Mouse (Mus musculus) midbrain, embryonic 11.5 days (tissue): ENCODE data around the gene Rdh16f1. TPM values are rescaled to one million over a fixed set of nuclear protein-coding genes. Genes with fewer than 3 reads are reported as not detected.
"Not testable (repeated sequence)": the region's sequence is repeated elsewhere in the genome, so short reads cannot be mapped to it uniquely, and the experiment has no call there.

Source experiments
- ATAC-seq: fragments of 200-750 bp; cut with Nextera tagmentation; 2 replicates; pipeline ENCODE4 v1.8.0; 2017; ENCODE audit warnings: moderate TSS enrichment, moderate library complexity; ENCODE audit not compliant: low FRiP score
- DNase-seq: peaks from one replicate; pipeline ENCODE4 v3.0.0; 2015; ENCODE audit warnings: low spot score; ENCODE audit errors: missing footprints
- H3K27ac ChIP-seq: fragments of 300-500 bp; sonication (generic); 2 replicates; pipeline ENCODE4 v1.5.1; 2014; ENCODE audit warnings: low read depth, low read length
- H3K27me3 ChIP-seq: fragments of 300-500 bp; sonication (generic); 2 replicates; pipeline ENCODE4 v1.6.1; 2014; ENCODE audit warnings: mild to moderate bottlenecking, low read length, moderate library complexity, mixed read lengths; ENCODE audit not compliant: control insufficient read depth, insufficient read depth
- H3K36me3 ChIP-seq: fragments of 300-500 bp; sonication (generic); 2 replicates; pipeline ENCODE4 v1.6.1; 2014; ENCODE audit warnings: mild to moderate bottlenecking, low read length, moderate library complexity, mixed read lengths; ENCODE audit not compliant: control insufficient read depth, insufficient read depth
- H3K4me1 ChIP-seq: fragments of 300-500 bp; sonication (generic); 2 replicates; pipeline ENCODE4 v1.6.1; 2014; ENCODE audit warnings: low read length; ENCODE audit not compliant: control insufficient read depth, insufficient read depth
- H3K4me2 ChIP-seq: fragments of 300-500 bp; sonication (generic); 2 replicates; pipeline ENCODE4 v1.6.1; 2014; ENCODE audit warnings: mild to moderate bottlenecking, moderate library complexity
- H3K4me3 ChIP-seq: fragments of 300-500 bp; sonication (generic); 2 replicates; pipeline ENCODE4 v1.5.1; 2014; ENCODE audit warnings: low read depth, low read length
- H3K9ac ChIP-seq: fragments of 300-500 bp; sonication (generic); 2 replicates; pipeline ENCODE4 v1.6.1; 2014; ENCODE audit warnings: low read length
- H3K9me3 ChIP-seq: fragments of 300-500 bp; sonication (generic); 2 replicates; pipeline ENCODE4 v1.6.1; 2016; ENCODE audit warnings: low read length; ENCODE audit not compliant: control insufficient read depth
- WGBS: fragments of 180-500 bp; shearing (Covaris S2); extraction: QIAGEN DNeasy Blood & Tissue Kit; methylation state at CpG from one replicate; pipeline ENCODE4 v1.1.7; 2014; 5-methylcytosine and 5-hydroxymethylcytosine counted together
- polyA plus RNA-seq: library from polyadenylated mRNA; unstranded; fragments of >200 nt; fragmentation: Nextera tagmentation; extraction: Ambion mirVana; gene quantifications from 2 replicates; pipeline ENCODE4 v1.2.1, GENCODE M21; 2014

The Rdh16f1 gene
- polyA plus RNA-seq, 1 experiment from 2014 or later: not detected

DNA sequence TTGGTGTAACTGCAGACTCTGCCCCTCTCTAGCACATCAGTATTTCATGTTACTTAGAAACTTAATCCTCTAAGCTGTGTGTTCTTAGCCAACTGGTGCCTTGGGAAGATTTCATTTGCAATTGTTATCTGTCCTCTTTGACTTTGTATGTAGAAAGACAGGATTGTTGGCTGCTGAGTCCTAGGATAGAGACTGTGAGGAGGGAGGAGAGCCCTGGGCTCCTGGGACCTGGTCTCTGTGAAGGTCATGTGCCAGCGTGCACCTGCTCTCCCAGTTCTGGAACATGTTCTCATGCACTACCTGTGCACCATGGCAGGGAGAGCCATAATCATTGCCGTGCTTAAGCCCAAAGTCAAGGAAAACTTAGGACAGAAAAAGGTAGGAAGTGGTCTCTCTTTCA lies 42.0 kb downstream of the Rdh16f1 start:
- Histone ChIP-seq H3K4me1 (no peaks in the 10 kb centered on the region), H3K4me2 (no peak overlapping the region), H3K27me3 (no peaks in the 10 kb centered on the region), H3K36me3 (no peaks in the 10 kb centered on the region), H3K4me3 (no peak overlapping the region), H3K9ac (no peak overlapping the region), H3K27ac (no peak overlapping the region), H3K9me3 (no peaks in the 10 kb centered on the region)
- no peak for DNase-seq
- 95% methylated on average over 2 of the region's 2 CpGs for WGBS
- no peak for ATAC-seq

GRCm38 (mm10) chr10:127802236-127802635 lies 42.6 kb downstream of the Rdh16f1 start:
- no peaks in the 10 kb centered on the region for H3K36me3 ChIP-seq
- H3K4me3 ChIP-seq: no peak overlapping the region
- no peak overlapping the region for H3K9ac ChIP-seq
- no peak overlapping the region for H3K4me2 ChIP-seq
- H3K4me1 ChIP-seq: no peaks in the 10 kb centered on the region
- H3K9me3 ChIP-seq: no peaks in the 10 kb centered on the region
- no peaks in the 10 kb centered on the region for H3K27me3 ChIP-seq
- WGBS: 83% methylated on average over 5 of the region's 5 CpGs
- DNase-seq (no peak), ATAC-seq (no peak)
- H3K27ac ChIP-seq: no peak overlapping the region

GRCm38 (mm10) chr10:127804416-127804815 lies 44.8 kb downstream of the Rdh16f1 start:
- Histone ChIP-seq H3K4me2 (no peak overlapping the region), H3K27ac (no peak overlapping the region), H3K9ac (no peak overlapping the region), H3K4me3 (no peak overlapping the region), H3K9me3 (no peaks in the 10 kb centered on the region), H3K27me3 (no peaks in the 10 kb centered on the region), H3K4me1 (no peaks in the 10 kb centered on the region), H3K36me3 (no peaks in the 10 kb centered on the region)
- ATAC-seq: no peak
- 49% methylated on average over 7 of the region's 7 CpGs for WGBS
- no peak for DNase-seq

GRCm38 (mm10) chr10:127815888-127816287 lies 56.3 kb downstream of the Rdh16f1 start:
- H3K4me2 ChIP-seq: no peak overlapping the region
- no peak overlapping the region for H3K4me3 ChIP-seq
- no peak overlapping the region for H3K27ac ChIP-seq
- DNase-seq: no peak
- no peaks in the 10 kb centered on the region; the same call in 1 of the 2 replicates for H3K9me3 ChIP-seq
- H3K27me3 ChIP-seq: no peaks in the 10 kb centered on the region
- no peaks in the 10 kb centered on the region for H3K4me1 ChIP-seq
- H3K36me3 ChIP-seq: no peaks in the 10 kb centered on the region
- ATAC-seq: no peak
- H3K9ac ChIP-seq: no peak overlapping the region

- H3K9ac ChIP-seq, H3K4me2 ChIP-seq, H3K27me3 ChIP-seq, ATAC-seq, H3K9me3 ChIP-seq, H3K27ac ChIP-seq, H3K4me3 ChIP-seq, DNase-seq, H3K36me3 ChIP-seq, H3K4me1 ChIP-seq: not testable (repeated sequence)
- WGBS: 82% methylated on average over 4 of the region's 4 CpGs
Measured at GRCm38 (mm10) chr10:127817268-127817910, 57.8 kb downstream of the Rdh16f1 start.

GRCm38 (mm10) chr10:127821806-127822205 lies 62.2 kb downstream of the Rdh16f1 start:
- H3K36me3 ChIP-seq, DNase-seq, H3K27me3 ChIP-seq, H3K4me3 ChIP-seq, H3K4me1 ChIP-seq, H3K27ac ChIP-seq, H3K4me2 ChIP-seq, H3K9ac ChIP-seq, H3K9me3 ChIP-seq, ATAC-seq: not testable (repeated sequence)
- 94% methylated on average over 2 of the region's 2 CpGs for WGBS

- Histone ChIP-seq H3K4me3 (no peak overlapping the region), H3K4me2 (no peak overlapping the region), H3K9me3 (no peaks in the 10 kb centered on the region; the same call in 1 of the 2 replicates), H3K27me3 (no peaks in the 10 kb centered on the region), H3K27ac (no peak overlapping the region), H3K4me1 (no peaks in the 10 kb centered on the region), H3K36me3 (no peaks in the 10 kb centered on the region), H3K9ac (no peak overlapping the region)
- ATAC-seq (no peak), DNase-seq (no peak)
- WGBS: 84% methylated on average over 6 of the region's 6 CpGs
Measured at GRCm38 (mm10) chr10:127825386-127825785, 65.8 kb downstream of the Rdh16f1 start.

DNA sequence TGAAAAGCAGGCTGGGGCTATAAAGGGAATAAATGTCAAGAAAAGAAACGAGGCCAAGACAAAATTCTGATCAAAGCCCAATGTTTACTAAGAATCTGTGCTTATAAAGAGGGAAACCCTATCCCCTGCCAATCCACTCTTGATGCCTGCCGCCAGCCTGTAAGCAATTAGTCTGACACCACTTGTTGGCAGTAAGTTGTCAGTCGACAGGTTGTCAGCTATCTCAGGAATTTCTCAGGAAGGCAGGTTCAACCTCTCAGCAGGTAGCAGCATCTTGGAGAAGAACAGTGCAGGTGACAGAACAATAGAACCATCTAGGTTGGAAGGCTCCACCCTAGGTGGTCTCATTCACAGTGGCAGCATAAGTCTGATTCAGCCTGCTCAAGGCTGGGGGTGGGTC lies 69.5 kb downstream of the Rdh16f1 start:
- Histone ChIP-seq H3K4me3 (no peak overlapping the region), H3K36me3 (no peaks in the 10 kb centered on the region), H3K27ac (no peak overlapping the region), H3K9ac (no peak overlapping the region), H3K4me2 (no peak overlapping the region), H3K27me3 (no peaks in the 10 kb centered on the region), H3K4me1 (no peaks in the 10 kb centered on the region), H3K9me3 (no peaks in the 10 kb centered on the region)
- ATAC-seq (no peak), DNase-seq (no peak)
- WGBS: 77% methylated on average over 3 of the region's 3 CpGs

DNA sequence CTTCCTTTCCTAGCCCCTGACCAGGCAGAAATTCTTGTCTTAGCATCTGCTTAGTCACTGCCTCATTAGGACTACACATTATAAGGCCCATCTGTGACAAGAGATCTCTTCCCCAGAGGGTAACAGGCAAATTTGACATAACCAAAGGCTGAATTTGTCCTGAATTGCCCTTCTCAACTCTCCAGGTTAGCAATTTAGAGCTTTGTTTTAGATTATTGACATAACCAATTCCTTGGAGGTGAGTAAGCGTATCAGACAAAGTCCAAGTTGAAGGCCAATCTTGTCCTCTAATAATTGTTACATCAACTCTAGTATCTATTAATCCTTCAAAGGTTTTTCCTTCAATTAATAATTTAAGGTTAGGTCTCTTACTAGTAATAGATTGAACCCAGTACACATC lies 74.6 kb downstream of the Rdh16f1 start:
- not testable (repeated sequence) for H3K9me3 ChIP-seq, H3K4me3 ChIP-seq, H3K36me3 ChIP-seq, H3K27ac ChIP-seq, H3K9ac ChIP-seq, H3K4me2 ChIP-seq, DNase-seq, ATAC-seq, H3K4me1 ChIP-seq, H3K27me3 ChIP-seq
- WGBS: 98% methylated on average over 1 of the region's 1 CpGs
